Mouse (Mus musculus) adipose tissue, adult 10 weeks (tissue): Measurements from ENCODE around the gene Cramp1l. TPM values are rescaled to one million over a fixed set of nuclear protein-coding genes. Genes with fewer than 3 reads are reported as not detected.

ENCODE experiments used
- polyA plus RNA-seq: library from polyadenylated mRNA; stranded (reverse); fragments of 350-450 nt; fragmentation: Illumina TruSeq; extraction: RNeasy Lipid Tissue Mini Kit (QIAGEN cat#74804); gene quantifications from one replicate; pipeline ENCODE4 v1.2.3, GENCODE M21; 2014; ENCODE audit warnings: low read depth, low replicate concordance

Gene Cramp1l
- 15.0 TPM for polyA plus RNA-seq

GRCm38 (mm10) chr17:25015655-25016291 lies at the start of gene Cramp1l, which contains the start of gene Ift140:
Gene Cramp1l (minus strand): TSS chr17:25015788.
Gene Ift140 (plus strand): TSS chr17:25016085.

GRCm38 (mm10) chr17:24960135-24960851 lies 55.3 kb downstream of the Cramp1l start, which contains the start of gene Jpt2:
Gene Jpt2 (minus strand): TSS chr17:24960689.

GRCm38 (mm10) chr17:24936259-24937237 lies 79.0 kb downstream of the Cramp1l start, which contains the start of gene Mapk8ip3:
Gene Mapk8ip3 (minus strand): TSS chr17:24936977.

Other genes starting within 250 kb of the Cramp1l start
- gene Meiob, start 211.5 kb downstream of the Cramp1l start, polyA plus RNA-seq = 1.1 TPM
- gene Hagh, start 175.6 kb downstream of the Cramp1l start, polyA plus RNA-seq = 75.0 TPM
- gene Fahd1, start 165.4 kb downstream of the Cramp1l start, polyA plus RNA-seq = 15.6 TPM
- gene Igfals, start 149.8 kb downstream of the Cramp1l start, polyA plus RNA-seq = 11.6 TPM
- 38.1 TPM for gene Nubp2, start 129.4 kb downstream of the Cramp1l start, polyA plus RNA-seq
- 33.3 TPM for gene Spsb3, start 129.1 kb downstream of the Cramp1l start, polyA plus RNA-seq
- 35.3 TPM for gene Eme2, start 120.7 kb downstream of the Cramp1l start, polyA plus RNA-seq
- 79.8 TPM for gene Mrps34, start 120.7 kb downstream of the Cramp1l start, polyA plus RNA-seq
- gene Nme3, start 119.3 kb downstream of the Cramp1l start, polyA plus RNA-seq = 52.6 TPM
- 54.7 TPM for gene Mapk8ip3, start 78.8 kb downstream of the Cramp1l start, polyA plus RNA-seq
- gene Jpt2, start 55.1 kb downstream of the Cramp1l start, polyA plus RNA-seq = 49.4 TPM
- gene Ift140, start 297 bp upstream of the Cramp1l start, polyA plus RNA-seq = 18.5 TPM
- 21.5 TPM for gene Tmem204, start 67.8 kb upstream of the Cramp1l start, polyA plus RNA-seq
- gene Telo2, start 100.2 kb upstream of the Cramp1l start, polyA plus RNA-seq = 26.1 TPM
- not detected for gene Ptx4, start 105.0 kb upstream of the Cramp1l start, polyA plus RNA-seq
- gene Clcn7, start 117.6 kb upstream of the Cramp1l start, polyA plus RNA-seq = 66.5 TPM
- 0.20 TPM for gene Ccdc154, start 146.7 kb upstream of the Cramp1l start, polyA plus RNA-seq
- 1.1 TPM for gene Gm38655, start 159.7 kb upstream of the Cramp1l start, polyA plus RNA-seq
- 12.7 TPM for gene BC003965, start 168.8 kb upstream of the Cramp1l start, polyA plus RNA-seq
- gene Unkl, start 172.6 kb upstream of the Cramp1l start, polyA plus RNA-seq = 13.4 TPM
- 42.7 TPM for gene Gnptg, start 224.3 kb upstream of the Cramp1l start, polyA plus RNA-seq
- gene Tsr3, start 224.4 kb upstream of the Cramp1l start, polyA plus RNA-seq = 19.2 TPM
- 3.1 TPM for gene Baiap3, start 240.6 kb upstream of the Cramp1l start, polyA plus RNA-seq